Mouse (Mus musculus): ENCODE results near the gene Ttll1. TPM values are rescaled to one million over a fixed set of nuclear protein-coding genes. Genes with fewer than 3 reads are reported as not detected.

Ttll1 gene
- polyA plus RNA-seq, 1 experiment from 2014 or later: 35.3 TPM

DNA sequence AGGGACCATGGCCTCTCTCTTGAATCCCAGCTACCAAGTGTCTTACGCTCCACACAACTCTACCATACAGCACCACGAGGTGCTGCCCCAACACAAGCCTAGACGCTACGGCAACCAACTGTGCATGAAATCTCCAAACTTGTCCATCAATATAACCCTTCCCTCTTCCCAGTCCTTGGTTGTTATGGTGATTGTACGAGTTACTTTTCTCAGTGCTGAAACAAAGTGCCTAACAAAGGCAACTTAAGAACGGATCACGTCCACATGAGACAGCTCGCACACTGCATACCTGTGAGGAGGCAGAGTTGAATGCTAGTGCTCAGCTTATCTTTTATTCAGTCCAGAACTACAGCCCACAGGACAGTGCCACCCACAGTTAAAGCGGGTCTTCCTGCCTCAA lies 74.2 kb downstream of the Ttll1 start:
- Histone ChIP-seq H3K4me2 (ENCODE audit: low read depth, low read length, severe bottlenecking) (no peak overlapping the region), H3K27ac (ENCODE audit: low read depth, low read length) (no peak overlapping the region), H3K27me3 (ENCODE audit: control insufficient read depth, insufficient read depth, low read length) (no peaks in the 10 kb centered on the region), H3K4me1 (replicated peaks; ENCODE audit: control insufficient read depth, insufficient read depth, low read length) (no peaks in the 10 kb centered on the region), H3K4me3 (ENCODE audit: low read depth, low read length) (no peak overlapping the region), H3K9me3 (ENCODE audit: control insufficient read depth, low read length) (no peaks in the 10 kb centered on the region), H3K36me3 (ENCODE audit: control insufficient read depth, insufficient read depth, low read length) (no peaks in the 10 kb centered on the region), H3K9ac (ENCODE audit: low read length) (no peak overlapping the region)
- no peak for ATAC-seq (replicated peaks; ENCODE audit: low FRiP score)
- no peak for DNase-seq (ENCODE audit: low spot score)
- WGBS: 86% methylated on average over 9 of the region's 9 CpGs

DNA sequence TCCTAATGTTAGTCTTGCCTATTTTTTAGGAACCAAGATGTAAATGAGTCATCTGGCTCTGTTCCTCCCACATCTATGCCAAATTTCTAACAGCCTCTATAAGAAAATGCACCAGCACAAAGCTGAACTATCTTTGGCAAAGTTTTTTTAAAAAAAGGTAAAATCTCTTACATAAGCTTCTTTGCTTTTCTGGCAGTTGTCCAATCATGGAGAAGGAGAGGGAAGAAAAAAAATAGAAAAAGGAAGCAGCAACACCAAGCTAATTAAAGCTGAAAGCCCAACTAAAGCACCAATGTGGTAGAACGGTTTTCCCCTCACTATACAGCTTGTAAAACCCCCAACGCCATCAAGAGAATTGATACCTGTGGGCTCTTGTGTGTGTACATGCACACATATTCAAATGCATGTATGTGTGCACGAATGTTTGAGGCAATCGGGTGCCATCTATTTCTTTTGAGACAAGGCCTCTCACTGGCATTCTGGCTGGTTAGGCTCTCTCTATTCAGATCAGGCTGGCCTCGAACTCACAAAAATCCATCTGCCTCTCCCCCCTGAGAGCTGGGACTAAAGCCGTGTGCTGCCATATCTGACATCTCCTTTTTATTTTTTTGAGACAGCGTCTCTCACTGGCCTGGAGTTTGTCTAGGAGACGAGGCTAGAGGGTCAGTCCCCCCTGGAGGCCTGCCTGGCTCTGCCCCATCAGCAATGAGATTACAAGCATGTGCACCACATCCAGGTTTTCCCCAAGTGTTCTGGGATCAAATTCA lies 75.2 kb downstream of the Ttll1 start:
- ATAC-seq (replicated peaks; ENCODE audit: low FRiP score) (no peak), DNase-seq (ENCODE audit: low spot score) (no peak)
- no peak overlapping the region for H3K27ac ChIP-seq (ENCODE audit: low read depth, low read length)
- no peaks in the 10 kb centered on the region for H3K27me3 ChIP-seq (ENCODE audit: control insufficient read depth, insufficient read depth, low read length)
- H3K4me1 ChIP-seq (replicated peaks; ENCODE audit: control insufficient read depth, insufficient read depth, low read length): no peaks in the 10 kb centered on the region
- no peaks in the 10 kb centered on the region for H3K36me3 ChIP-seq (ENCODE audit: control insufficient read depth, insufficient read depth, low read length)
- H3K9ac ChIP-seq (ENCODE audit: low read length): no peak overlapping the region
- H3K4me3 ChIP-seq (ENCODE audit: low read depth, low read length): no peak overlapping the region
- H3K9me3 ChIP-seq (ENCODE audit: control insufficient read depth, low read length): no peaks in the 10 kb centered on the region
- 86% methylated on average over 8 of the region's 8 CpGs for WGBS
- H3K4me2 ChIP-seq (ENCODE audit: low read depth, low read length, severe bottlenecking): no peak overlapping the region

DNA sequence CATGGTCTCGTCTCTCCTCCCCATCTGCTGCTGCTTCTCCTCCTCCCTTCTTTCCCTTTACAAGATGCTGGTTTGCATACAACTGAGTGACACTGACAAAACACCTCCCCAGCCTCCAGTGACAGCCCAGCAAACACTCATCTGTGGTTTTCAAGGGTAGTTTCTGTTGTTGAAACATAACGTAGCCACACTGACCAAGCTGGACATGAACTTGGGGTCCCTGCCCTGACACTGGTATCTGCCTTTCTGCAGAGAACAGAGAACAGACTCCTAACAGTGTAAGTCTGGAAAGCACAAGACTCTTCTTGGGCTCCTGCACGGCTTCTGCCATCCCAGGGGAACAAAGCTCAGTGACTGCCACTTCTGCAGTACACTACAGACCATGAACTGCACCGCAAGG lies 76.0 kb downstream of the Ttll1 start:
- Histone ChIP-seq H3K9me3 (ENCODE audit: control insufficient read depth, low read length) (no peaks in the 10 kb centered on the region), H3K4me1 (replicated peaks; ENCODE audit: control insufficient read depth, insufficient read depth, low read length) (no peaks in the 10 kb centered on the region), H3K36me3 (ENCODE audit: control insufficient read depth, insufficient read depth, low read length) (no peaks in the 10 kb centered on the region), H3K9ac (ENCODE audit: low read length) (no peak overlapping the region), H3K27me3 (ENCODE audit: control insufficient read depth, insufficient read depth, low read length) (no peaks in the 10 kb centered on the region), H3K4me3 (ENCODE audit: low read depth, low read length) (no peak overlapping the region), H3K27ac (ENCODE audit: low read depth, low read length) (no peak overlapping the region), H3K4me2 (ENCODE audit: low read depth, low read length, severe bottlenecking) (no peak overlapping the region)
- no peak for DNase-seq (ENCODE audit: low spot score)
- no peak for ATAC-seq (replicated peaks; ENCODE audit: low FRiP score)
- 85% methylated on average over 4 of the region's 4 CpGs for WGBS

Small RNA genes within 50 kb of the gene (microRNA-seq; reads per million reads assigned to microRNA genes)
- gene Gm24575 (ENCODE audit: insufficient number of aligned reads): not detected

Other genes starting within 250 kb of the Ttll1 start
- gene Arfgap3, start 160.6 kb downstream of the Ttll1 start, polyA plus RNA-seq (2014; fragmentation: Nextera tagmentation; extraction: Ambion mirVana): 31.3 and 35.0 TPM in 2 replicates
- gene Pacsin2, start 46.3 kb downstream of the Ttll1 start, polyA plus RNA-seq (2014; fragmentation: Nextera tagmentation; extraction: Ambion mirVana): 48.2 and 50.5 TPM in 2 replicates
- gene Bik, start 16.0 kb upstream of the Ttll1 start, polyA plus RNA-seq (2014; fragmentation: Nextera tagmentation; extraction: Ambion mirVana): 2.3 and 2.5 TPM in 2 replicates
- 28.4 and 33.0 TPM in 2 replicates for gene Tspo, start 52.7 kb upstream of the Ttll1 start, polyA plus RNA-seq (2014; fragmentation: Nextera tagmentation; extraction: Ambion mirVana)
- gene Mcat, start 52.9 kb upstream of the Ttll1 start, polyA plus RNA-seq (2014; fragmentation: Nextera tagmentation; extraction: Ambion mirVana): 45.7 and 53.1 TPM in 2 replicates
- gene Ttll12, start 84.3 kb upstream of the Ttll1 start, polyA plus RNA-seq (2014; fragmentation: Nextera tagmentation; extraction: Ambion mirVana): 51.8 and 59.5 TPM in 2 replicates
- gene Scube1, start 214.1 kb upstream of the Ttll1 start, polyA plus RNA-seq (2014; fragmentation: Nextera tagmentation; extraction: Ambion mirVana): 33.9 and 38.0 TPM in 2 replicates

All from forebrain, embryonic 11.5 days (tissue).